Mouse (Mus musculus) liver, adult 2 months (tissue): Measurements from ENCODE around the gene Kirrel.

ENCODE experiments used
- CTCF ChIP-seq: fragments of 200-500 bp; IDR thresholded peaks from 2 replicates; pipeline ENCODE4 v1.5.1; 2011; ENCODE audit warnings: low read depth, low read length, control low read depth
- POLR2A ChIP-seq: fragments of 200-500 bp; IDR thresholded peaks from 2 replicates; pipeline ENCODE4 v1.6.1; 2011; ENCODE audit warnings: low read length, control low read depth; ENCODE audit not compliant: insufficient read depth; ENCODE audit errors: extremely low read depth

GRCm38 (mm10) chr3:87169402-87170015, 5.0 kb downstream of the Kirrel start:
- TF ChIP-seq POLR2A: no peak
- no peak for TF ChIP-seq CTCF
